Mouse (Mus musculus): ENCODE results near the gene Ttc28. TPM values are rescaled to one million over a fixed set of nuclear protein-coding genes. Genes with fewer than 3 reads are reported as not detected.

The Ttc28 gene
- total and polyA plus RNA-seq, 2 experiments from 2014 or later, result 14.5 to 50.4 TPM

DNA sequence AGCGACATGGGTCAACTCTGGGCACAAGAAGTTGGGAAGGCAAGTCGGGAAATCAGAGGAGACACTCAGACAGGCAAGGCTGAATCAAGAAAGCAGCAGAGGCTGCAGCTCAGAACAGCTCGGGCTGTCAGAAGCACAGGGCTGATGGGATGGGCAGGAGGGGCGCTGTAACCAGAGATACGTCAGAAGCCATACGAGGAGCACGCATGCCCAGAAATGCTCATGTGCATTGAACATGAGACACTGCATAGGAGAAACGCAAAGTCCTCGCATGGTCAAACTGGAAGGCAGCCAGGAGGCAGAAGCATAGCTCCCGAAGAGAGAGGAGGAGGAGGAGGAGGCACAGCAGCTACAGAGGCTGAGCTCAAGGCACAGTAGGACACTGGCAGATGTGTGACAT, 412.0 kb downstream of the Ttc28 start:
- Histone ChIP-seq H3K9me3 (ENCODE audit: low read length) (no peaks in the 10 kb centered on the region), H3K9ac (no peak overlapping the region), H3K27ac (ENCODE audit: low read depth, low read length) (peak overlapping the region; percentile 31), H3K4me1 (ENCODE audit: insufficient read depth) (no peaks in the 10 kb centered on the region), H3K27me3 (ENCODE audit: insufficient read depth, low read length) (no peaks in the 10 kb centered on the region), H3K36me3 (ENCODE audit: insufficient read depth) (peaks cover 19% of the 10 kb centered on the region), H3K4me2 (ENCODE audit: low read depth) (peak overlapping the region; percentile 19; the same call in 1 of the 2 replicates), H3K4me3 (ENCODE audit: low read depth, low read length) (peak overlapping the region; percentile 9; the same call in 1 of the 2 replicates)
- 53% methylated on average over 10 of the region's 10 CpGs for WGBS
- peak; percentile 46; the same call in 1 of the 2 replicates for TF ChIP-seq CTCF (IDR thresholded peaks at IDR 0.05; ENCODE audit: low read depth)
- DNase-seq, result peak; percentile 85
- ATAC-seq, result peak; percentile 85

DNA sequence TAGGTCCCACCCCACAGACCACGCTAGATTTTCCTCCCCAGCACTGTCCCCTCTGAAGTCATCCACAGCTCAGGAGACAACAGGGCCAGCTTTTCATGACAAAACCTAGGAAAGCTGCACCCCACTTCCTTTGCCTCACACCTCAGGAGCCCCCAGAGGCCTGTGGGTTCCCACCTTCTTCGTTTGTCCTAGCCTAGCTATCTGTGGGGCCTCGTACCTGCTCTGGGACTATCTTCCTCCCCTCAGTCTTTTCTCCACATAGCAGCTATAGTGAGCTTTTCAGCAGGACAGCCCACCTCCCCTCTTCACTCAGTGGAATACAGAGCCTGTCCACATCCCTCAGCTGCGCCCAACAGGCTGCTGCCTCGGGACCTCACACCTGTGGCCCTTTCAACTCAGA, 418.2 kb downstream of the Ttc28 start:
- H3K36me3 ChIP-seq (ENCODE audit: insufficient read depth), result no peaks in the 10 kb centered on the region
- no peaks in the 10 kb centered on the region for H3K27me3 ChIP-seq (ENCODE audit: insufficient read depth, low read length)
- 81% methylated on average over 5 of the region's 5 CpGs for WGBS
- no peaks in the 10 kb centered on the region for H3K4me1 ChIP-seq (ENCODE audit: insufficient read depth)
- H3K9me3 ChIP-seq (ENCODE audit: low read length), result no peaks in the 10 kb centered on the region
- no peak for DNase-seq
- no peak overlapping the region for H3K4me3 ChIP-seq (ENCODE audit: low read depth, low read length)
- no peak for ATAC-seq
- no peak overlapping the region for H3K9ac ChIP-seq
- H3K4me2 ChIP-seq (ENCODE audit: low read depth), result no peak overlapping the region
- no peak for TF ChIP-seq CTCF (IDR thresholded peaks at IDR 0.05; ENCODE audit: low read depth)
- H3K27ac ChIP-seq (ENCODE audit: low read depth, low read length), result no peak overlapping the region

DNA sequence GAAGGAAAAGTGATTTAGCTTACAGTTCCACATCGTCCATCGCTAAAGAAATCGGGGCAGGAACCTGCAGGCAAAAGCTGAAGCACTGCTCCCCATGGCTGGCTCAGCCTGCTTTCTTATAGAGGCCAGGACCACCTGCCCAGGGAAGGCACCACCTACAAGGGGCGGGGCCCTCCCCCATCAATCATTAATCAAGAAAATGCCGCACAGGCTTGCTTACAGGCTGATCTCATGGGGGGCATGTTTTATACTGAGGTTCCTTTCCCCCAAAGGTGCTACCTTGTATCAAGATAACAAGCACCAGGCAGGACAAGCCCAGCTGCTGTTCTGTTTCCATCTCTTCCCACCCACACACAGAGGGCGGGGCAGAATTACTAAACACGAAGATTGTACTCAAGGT, 419.1 kb downstream of the Ttc28 start:
- no peak for DNase-seq
- no peaks in the 10 kb centered on the region for H3K36me3 ChIP-seq (ENCODE audit: insufficient read depth)
- H3K4me3 ChIP-seq (ENCODE audit: low read depth, low read length), result no peak overlapping the region
- WGBS, result 52% methylated on average over 7 of the region's 7 CpGs
- no peak for TF ChIP-seq CTCF (IDR thresholded peaks at IDR 0.05; ENCODE audit: low read depth)
- no peak overlapping the region for H3K9ac ChIP-seq
- no peak for ATAC-seq
- no peaks in the 10 kb centered on the region for H3K27me3 ChIP-seq (ENCODE audit: insufficient read depth, low read length)
- H3K4me1 ChIP-seq (ENCODE audit: insufficient read depth), result no peaks in the 10 kb centered on the region
- H3K9me3 ChIP-seq (ENCODE audit: low read length), result no peaks in the 10 kb centered on the region
- no peak overlapping the region for H3K4me2 ChIP-seq (ENCODE audit: low read depth)
- no peak overlapping the region for H3K27ac ChIP-seq (ENCODE audit: low read depth, low read length)

DNA sequence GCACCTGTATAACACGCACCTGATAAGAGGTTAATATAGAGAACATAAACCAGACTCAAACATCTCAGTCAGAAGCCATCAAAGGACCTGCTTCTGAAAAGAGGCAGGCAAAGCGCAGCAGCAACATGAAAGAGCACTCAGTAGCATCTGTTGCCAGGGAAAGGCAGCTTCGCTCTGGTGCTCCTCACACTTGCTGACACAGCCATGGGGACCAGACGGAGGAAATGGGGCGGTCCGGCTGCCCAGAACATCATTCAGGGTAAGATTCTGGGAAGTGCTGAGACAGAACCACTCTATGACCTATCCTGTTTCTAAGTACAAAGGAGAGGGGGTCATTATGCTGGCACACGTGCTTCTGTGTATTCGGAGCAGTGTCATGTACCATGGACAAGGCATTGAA, 421.2 kb downstream of the Ttc28 start:
- no peaks in the 10 kb centered on the region for H3K36me3 ChIP-seq (ENCODE audit: insufficient read depth)
- WGBS, result 57% methylated on average over 8 of the region's 8 CpGs
- H3K9me3 ChIP-seq (ENCODE audit: low read length), result no peaks in the 10 kb centered on the region
- DNase-seq (no peak), ATAC-seq (no peak)
- no peak overlapping the region for H3K27ac ChIP-seq (ENCODE audit: low read depth, low read length)
- no peak overlapping the region for H3K4me2 ChIP-seq (ENCODE audit: low read depth)
- no peaks in the 10 kb centered on the region for H3K4me1 ChIP-seq (ENCODE audit: insufficient read depth)
- TF ChIP-seq CTCF (IDR thresholded peaks at IDR 0.05; ENCODE audit: low read depth), result no peak
- H3K4me3 ChIP-seq (ENCODE audit: low read depth, low read length), result no peak overlapping the region
- H3K9ac ChIP-seq, result no peak overlapping the region
- no peaks in the 10 kb centered on the region for H3K27me3 ChIP-seq (ENCODE audit: insufficient read depth, low read length)

DNA sequence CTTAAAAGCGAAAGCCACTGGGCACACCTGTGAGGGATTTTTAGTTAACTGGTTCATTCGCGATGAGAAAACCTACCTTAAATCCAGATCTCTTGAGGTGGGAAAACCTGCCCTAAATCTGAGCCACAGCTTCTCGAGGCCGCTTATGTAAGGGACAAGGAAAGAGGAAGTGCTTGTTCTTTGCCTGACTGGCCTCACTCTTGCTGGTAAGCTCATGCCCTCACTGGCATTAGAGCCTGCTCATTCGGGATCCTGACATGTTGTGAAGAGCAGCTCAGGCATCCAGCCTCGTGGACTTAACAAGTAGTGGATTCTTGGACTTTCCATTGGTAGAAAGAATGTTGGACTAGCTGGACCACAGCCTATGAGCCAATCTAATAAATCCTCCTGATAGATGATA, 422.1 kb downstream of the Ttc28 start:
- H3K27me3 ChIP-seq (ENCODE audit: insufficient read depth, low read length), result no peaks in the 10 kb centered on the region
- H3K36me3 ChIP-seq (ENCODE audit: insufficient read depth), result no peaks in the 10 kb centered on the region
- WGBS, result 80% methylated on average over 7 of the region's 7 CpGs
- no peak for ATAC-seq
- DNase-seq, result no peak
- no peaks in the 10 kb centered on the region for H3K9me3 ChIP-seq (ENCODE audit: low read length)
- no peak overlapping the region for H3K27ac ChIP-seq (ENCODE audit: low read depth, low read length)
- no peak overlapping the region for H3K4me2 ChIP-seq (ENCODE audit: low read depth)
- no peak for TF ChIP-seq CTCF (IDR thresholded peaks at IDR 0.05; ENCODE audit: low read depth)
- no peak overlapping the region for H3K4me3 ChIP-seq (ENCODE audit: low read depth, low read length)
- no peak overlapping the region for H3K9ac ChIP-seq
- H3K4me1 ChIP-seq (ENCODE audit: insufficient read depth), result no peaks in the 10 kb centered on the region

DNA sequence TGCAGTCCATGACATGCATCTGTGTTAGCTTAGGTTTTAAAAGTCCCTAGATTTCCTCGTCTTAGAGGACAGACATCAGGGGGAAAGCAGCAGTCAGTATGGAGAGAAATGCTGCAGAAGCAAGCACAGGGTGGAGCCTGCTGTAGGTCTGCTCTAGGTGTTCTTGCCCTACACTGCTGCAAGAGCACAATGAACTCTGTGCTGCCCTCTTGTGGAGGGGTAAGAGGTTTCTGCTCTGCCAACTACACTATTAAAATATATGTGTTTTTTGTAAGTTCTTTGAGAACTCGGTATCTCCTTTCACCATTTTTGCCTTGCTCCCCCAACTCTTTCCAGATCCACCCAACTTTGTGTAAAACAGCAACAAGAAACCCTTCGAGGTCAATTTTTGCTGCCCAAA, 425.1 kb downstream of the Ttc28 start:
- H3K4me3 ChIP-seq (ENCODE audit: low read depth, low read length), result no peak overlapping the region
- ATAC-seq (no peak), DNase-seq (no peak)
- WGBS, result 89% methylated on average over 3 of the region's 3 CpGs
- H3K9ac ChIP-seq, result no peak overlapping the region
- no peak overlapping the region for H3K27ac ChIP-seq (ENCODE audit: low read depth, low read length)
- no peaks in the 10 kb centered on the region for H3K9me3 ChIP-seq (ENCODE audit: low read length)
- H3K27me3 ChIP-seq (ENCODE audit: insufficient read depth, low read length), result no peaks in the 10 kb centered on the region
- H3K4me2 ChIP-seq (ENCODE audit: low read depth), result no peak overlapping the region
- H3K4me1 ChIP-seq (ENCODE audit: insufficient read depth), result no peaks in the 10 kb centered on the region
- no peaks in the 10 kb centered on the region for H3K36me3 ChIP-seq (ENCODE audit: insufficient read depth)
- no peak for TF ChIP-seq CTCF (IDR thresholded peaks at IDR 0.05; ENCODE audit: low read depth)

DNA sequence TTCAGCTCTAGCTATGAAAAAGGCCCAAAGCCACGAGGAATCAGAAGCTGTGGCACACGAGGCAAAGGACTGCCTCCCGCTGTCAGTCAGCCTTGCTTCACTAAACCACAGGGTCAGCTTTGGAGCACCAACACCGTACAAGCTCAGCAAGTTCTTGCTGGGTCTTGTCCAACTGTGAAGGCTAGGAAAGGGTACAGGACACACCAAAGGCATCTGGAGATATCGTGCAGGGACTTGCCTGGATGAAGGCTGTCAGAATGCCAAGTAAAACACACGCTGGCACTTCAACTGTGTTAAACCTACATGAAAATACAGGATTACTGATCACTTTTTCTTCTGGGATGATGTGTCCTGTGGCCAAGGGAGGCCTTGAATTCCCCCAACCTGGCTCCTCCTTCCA, 430.6 kb downstream of the Ttc28 start:
- Histone ChIP-seq H3K4me2 (ENCODE audit: low read depth) (no peak overlapping the region), H3K27ac (ENCODE audit: low read depth, low read length) (no peak overlapping the region), H3K4me1 (ENCODE audit: insufficient read depth) (no peaks in the 10 kb centered on the region), H3K27me3 (ENCODE audit: insufficient read depth, low read length) (no peaks in the 10 kb centered on the region), H3K9ac (no peak overlapping the region), H3K9me3 (ENCODE audit: low read length) (no peaks in the 10 kb centered on the region), H3K4me3 (ENCODE audit: low read depth, low read length) (no peak overlapping the region), H3K36me3 (ENCODE audit: insufficient read depth) (no peaks in the 10 kb centered on the region)
- WGBS, result 74% methylated on average over 6 of the region's 6 CpGs
- DNase-seq, result no peak
- no peak for ATAC-seq
- TF ChIP-seq CTCF (IDR thresholded peaks at IDR 0.05; ENCODE audit: low read depth), result no peak

DNA sequence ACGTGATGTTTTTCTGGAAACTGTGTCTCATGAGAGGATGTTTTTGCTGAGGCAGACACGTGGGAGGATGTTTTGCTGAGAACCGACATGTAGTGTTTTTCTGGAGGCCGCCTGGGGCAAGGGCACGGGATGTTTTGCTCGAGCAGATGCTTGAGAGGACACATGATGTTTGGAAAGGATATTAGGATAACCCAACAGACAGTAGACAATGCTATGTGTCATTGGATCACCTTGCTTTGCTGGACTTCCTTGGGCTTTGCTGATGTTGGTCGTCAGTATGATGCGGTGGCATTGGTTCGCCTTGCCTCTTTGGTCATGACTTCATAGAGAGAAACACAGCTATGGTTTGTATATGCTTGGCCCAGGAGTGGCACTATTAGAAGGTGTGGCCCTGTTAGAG, 434.2 kb downstream of the Ttc28 start:
- Histone ChIP-seq H3K9ac (no peak overlapping the region), H3K27ac (ENCODE audit: low read depth, low read length) (no peak overlapping the region), H3K4me2 (ENCODE audit: low read depth) (no peak overlapping the region), H3K9me3 (ENCODE audit: low read length) (no peaks in the 10 kb centered on the region), H3K4me1 (ENCODE audit: insufficient read depth) (no peaks in the 10 kb centered on the region), H3K27me3 (ENCODE audit: insufficient read depth, low read length) (no peaks in the 10 kb centered on the region), H3K36me3 (ENCODE audit: insufficient read depth) (no peaks in the 10 kb centered on the region), H3K4me3 (ENCODE audit: low read depth, low read length) (no peak overlapping the region)
- no peak for TF ChIP-seq CTCF (IDR thresholded peaks at IDR 0.05; ENCODE audit: low read depth)
- WGBS, result 90% methylated on average over 9 of the region's 9 CpGs
- DNase-seq (no peak), ATAC-seq (no peak)
